Mouse (Mus musculus): ENCODE measurements around the gene Ifi35. TPM values are rescaled to one million over a fixed set of nuclear protein-coding genes. Genes with fewer than 3 reads are reported as not detected.

The Ifi35 gene
- polyA plus RNA-seq (2015; fragmentation: Nextera tagmentation; extraction: Ambion mirVana), result 35.7 and 39.5 TPM in 2 replicates

DNA sequence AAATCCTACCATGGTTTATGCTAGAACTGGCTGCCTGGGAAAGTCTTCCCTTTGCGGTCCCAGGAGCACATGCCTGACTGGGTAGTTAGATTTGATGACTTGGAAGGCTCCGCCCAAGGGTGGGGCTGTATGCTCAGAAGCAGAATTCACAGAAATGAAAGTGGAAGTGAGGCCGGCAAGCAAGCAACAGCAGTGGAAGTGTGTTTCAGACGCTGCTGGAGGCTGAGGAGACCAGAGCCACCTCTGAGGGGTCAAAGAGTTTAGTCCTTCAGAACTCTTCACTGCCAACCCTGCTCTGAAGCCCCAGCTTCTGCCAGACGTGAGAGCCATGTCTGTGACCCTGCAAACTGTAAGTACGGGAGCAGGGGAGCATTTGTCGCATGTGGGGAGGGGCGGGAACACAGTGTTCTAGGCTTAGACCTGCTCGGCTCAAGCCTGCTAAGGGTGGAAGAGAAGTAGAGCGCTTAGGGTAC, at the start of gene Ifi35:
Gene Ifi35, plus strand, starts transcription at position 134 of the 473 bp plus-strand sequence.

DNA sequence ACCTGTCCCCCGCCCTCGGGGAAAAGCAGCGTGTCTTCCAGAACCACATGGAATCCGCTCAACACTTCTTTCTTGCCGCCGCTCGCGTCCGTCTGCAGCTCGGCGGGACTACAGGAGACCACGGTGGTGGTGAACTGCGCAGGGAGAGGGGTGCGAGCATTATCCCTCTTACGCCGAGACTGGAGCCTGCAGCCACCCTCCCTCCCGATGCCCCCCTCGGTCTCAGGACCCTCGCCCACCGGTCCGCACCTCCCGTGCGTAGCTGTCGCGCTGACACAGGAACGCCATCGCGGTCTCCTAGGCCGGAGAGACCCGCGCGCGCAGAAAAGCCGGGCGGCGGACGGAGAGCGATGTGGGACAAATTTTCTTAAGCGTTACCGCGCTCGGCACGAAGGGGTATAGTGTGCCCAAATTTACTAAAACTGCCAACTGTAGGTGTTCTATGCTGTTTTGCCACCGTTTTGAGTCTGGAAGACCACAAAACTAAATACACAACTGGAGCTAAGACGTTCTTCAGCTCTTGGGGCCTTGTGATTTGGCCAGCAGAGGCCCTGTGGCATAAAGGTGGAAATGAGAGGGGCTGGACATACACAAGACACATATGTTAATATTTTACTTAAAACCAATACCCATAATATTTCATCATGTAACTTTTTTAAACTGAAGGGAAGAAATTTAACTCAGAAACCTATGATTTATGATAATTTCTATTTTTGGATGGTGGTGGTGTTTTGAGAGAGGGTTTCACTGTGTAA, 30.9 kb upstream of the Ifi35 start, which contains the start of gene Aarsd1:
Gene Aarsd1, minus strand, starts transcription at position 515 of the 755 bp plus-strand sequence.

DNA sequence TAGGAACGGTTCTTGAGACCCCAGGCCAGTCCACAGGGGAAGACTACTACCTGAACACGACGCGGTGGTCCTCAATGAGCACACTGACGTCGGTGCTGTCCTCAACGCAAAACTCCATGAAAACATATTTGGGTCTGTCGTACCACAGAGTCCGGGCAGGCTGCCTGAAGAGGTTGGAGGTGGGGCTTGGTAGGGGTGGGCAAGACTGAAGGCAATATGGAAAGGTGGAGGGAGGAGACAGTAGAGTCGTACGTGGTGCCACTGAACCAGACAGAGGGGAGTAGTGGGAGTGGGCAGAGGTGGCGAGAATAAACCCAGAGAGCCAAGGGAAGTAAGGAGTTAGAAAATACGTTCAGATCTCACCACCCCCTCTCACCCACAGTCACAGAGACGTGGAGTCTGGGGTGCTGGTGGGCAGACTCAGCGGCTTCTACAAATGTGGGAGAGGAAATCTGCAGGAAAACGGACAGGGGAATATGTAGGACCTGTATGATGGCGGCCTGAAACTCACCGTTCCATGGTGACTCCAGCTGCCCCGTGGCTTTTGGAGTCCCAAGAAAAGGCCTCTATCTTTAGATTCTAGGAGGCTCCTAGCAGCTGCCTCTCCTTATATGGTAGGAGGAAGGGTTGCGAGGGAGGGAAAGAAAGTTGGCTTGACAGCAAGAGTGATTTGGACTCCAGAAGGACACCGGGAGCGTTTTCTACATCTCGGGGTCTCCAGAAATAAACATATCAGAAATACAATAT, 23.9 kb upstream of the Ifi35 start, which contains the start of gene Gm27029:
Gene Gm27029, minus strand, starts transcription at position 692 of the 747 bp plus-strand sequence.

DNA sequence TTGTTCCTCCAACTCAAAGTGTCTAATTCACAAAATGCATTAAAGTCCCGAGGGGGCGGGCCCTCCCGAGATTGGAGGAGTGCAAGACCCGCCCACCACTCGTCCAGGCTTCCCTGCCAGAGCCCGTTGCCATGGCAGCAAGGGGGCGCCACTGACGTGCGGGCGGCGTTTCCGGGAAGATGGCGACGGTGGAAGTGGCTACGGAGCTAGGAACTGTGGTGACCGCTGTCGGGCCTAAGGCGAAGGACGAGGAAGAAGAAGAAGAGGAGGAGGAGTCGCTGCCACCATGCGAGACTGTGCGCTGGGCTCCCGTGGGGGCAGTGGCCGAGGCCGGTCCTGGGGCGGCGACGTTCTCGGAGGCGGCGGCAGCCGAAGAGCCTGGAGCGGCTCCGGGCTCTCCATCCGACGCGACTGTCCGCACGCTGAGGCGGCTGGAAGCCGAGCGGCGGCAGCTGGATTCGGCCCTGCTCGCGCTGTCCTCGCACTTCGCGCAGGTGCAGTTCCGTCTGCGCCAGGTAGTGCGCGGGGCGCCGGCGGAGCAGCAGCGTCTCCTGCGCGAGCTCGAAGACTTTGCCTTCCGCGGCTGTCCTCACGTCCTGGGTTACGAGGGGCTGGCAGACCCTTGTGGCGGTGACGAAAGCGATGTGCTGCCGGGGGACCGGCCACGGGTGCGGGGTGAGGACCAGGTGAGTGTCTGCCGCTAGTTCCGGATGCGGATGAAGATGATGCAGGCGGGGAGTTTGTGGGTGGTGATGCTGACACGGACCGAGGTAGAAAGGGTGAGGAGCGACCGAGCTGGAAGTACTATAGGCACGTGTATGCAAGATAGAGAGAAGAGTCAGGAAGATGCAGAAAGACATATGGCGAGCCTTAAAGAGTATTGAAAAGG, 23.0 kb upstream of the Ifi35 start, which contains the start of the genes Rundc1 and Ptges3l:
Gene Rundc1, plus strand, starts transcription at position 161 of the 889 bp plus-strand sequence.
Gene Ptges3l, minus strand, starts transcription at position 409 of the 889 bp plus-strand sequence.

GRCm38 (mm10) chr11:101442127-101442693, 6.0 kb upstream of the Ifi35 start, which contains the start of gene Rpl27:
TSS of gene Rpl27 (plus strand) at chr11:101442298.

DNA sequence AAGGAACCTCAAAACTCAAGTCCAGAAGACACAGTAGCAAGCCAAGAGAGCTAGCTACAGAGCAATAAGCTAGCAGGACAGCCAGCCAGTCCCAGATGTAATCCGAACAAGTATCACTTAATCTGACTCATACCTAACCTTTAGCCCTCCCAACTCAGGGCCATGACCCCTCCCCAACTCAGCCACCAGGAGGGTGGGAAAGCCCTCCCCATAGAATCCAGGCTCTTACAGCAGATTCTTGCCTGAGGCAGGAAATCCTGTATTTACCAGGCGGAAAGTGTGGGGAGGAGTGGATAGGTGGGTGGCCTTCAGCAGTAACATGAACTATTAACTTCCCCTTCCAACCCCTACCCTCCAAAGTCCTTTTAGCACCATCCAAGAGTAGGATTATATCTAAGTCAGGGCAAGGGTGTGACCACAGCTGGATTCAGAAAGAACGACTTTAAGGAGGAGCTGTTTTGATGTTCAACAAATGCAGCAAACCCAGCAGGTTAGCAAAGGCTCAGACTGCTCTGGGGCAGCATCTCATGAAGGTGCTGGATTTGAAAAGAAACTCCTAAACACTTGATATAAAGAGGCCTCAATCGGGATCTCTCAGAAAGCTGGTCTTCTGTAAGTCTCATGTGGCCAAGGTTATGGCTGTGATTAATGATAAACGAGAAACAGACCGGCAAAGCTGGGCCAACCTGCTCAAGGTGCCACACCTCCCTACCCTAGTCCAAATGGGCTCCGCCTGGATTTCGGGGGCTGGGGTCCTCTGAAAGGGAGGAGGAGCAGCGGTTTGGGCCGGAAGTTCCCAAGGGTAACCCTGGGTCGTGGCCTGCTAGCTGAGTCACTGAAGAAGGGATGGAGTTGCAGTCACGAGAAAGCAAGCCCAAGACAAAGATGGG, 16.2 kb downstream of the Ifi35 start, which contains the start of gene Rnd2:
Gene Rnd2, plus strand, starts transcription at position 789 of the 890 bp plus-strand sequence.

DNA sequence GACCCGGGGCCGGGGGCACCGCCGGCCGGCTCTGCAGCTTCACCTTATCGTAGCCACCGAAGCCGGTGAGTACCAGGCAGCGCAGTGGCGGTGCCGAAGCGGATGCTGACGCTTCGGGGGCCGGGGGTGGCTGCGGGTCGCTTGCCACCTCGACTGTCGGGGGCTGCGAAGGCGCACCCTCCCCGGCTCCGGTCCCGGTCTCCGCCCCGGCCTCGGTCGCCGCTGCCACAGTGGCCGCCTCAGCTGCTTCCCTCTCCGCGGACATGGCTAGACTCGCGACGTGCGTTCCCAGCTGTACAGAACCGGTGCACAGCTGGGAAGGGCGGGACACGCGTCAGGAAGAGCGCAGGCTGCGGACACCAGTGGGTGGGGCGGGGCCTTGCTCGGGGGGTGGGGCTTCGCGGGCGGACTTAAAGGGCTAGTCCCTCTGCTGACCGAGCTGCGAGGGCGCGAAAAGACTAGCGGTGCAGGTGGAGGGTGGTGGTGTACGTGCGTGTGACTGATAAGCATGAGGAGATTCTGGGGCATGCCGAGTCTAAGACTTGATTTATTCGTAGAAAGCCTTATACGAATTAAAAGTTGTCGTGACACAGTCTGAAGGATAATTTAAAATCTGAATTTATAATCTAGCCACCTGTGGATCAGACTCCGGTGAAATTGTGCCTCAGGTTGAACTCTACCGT, 17.8 kb downstream of the Ifi35 start, which contains the start of gene Vat1:
Gene Vat1, minus strand, starts transcription at position 362 of the 683 bp plus-strand sequence.

Small RNA genes within 50 kb of the gene (microRNA-seq; reads per million reads assigned to microRNA genes)
- gene Mir6929, result not detected

Other genes starting within 250 kb of the Ifi35 start
- gene Ezh1, start 221.9 kb upstream of the Ifi35 start, polyA plus RNA-seq (2015; fragmentation: Nextera tagmentation; extraction: Ambion mirVana), result 10.8 and 11.8 TPM in 2 replicates
- 49.3 and 59.1 TPM in 2 replicates for gene Ramp2, start 202.4 kb upstream of the Ifi35 start, polyA plus RNA-seq (2015; fragmentation: Nextera tagmentation; extraction: Ambion mirVana)
- gene Vps25, start 194.7 kb upstream of the Ifi35 start, polyA plus RNA-seq (2015; fragmentation: Nextera tagmentation; extraction: Ambion mirVana), result 102 and 109 TPM in 2 replicates
- 1.3 and 2.3 TPM in 2 replicates for gene Wnk4, start 187.8 kb upstream of the Ifi35 start, polyA plus RNA-seq (2015; fragmentation: Nextera tagmentation; extraction: Ambion mirVana)
- 0.35 and 0.41 TPM in 2 replicates for gene Cntd1, start 169.4 kb upstream of the Ifi35 start, polyA plus RNA-seq (2015; fragmentation: Nextera tagmentation; extraction: Ambion mirVana)
- gene Coa3, start 169.3 kb upstream of the Ifi35 start, polyA plus RNA-seq (2015; fragmentation: Nextera tagmentation; extraction: Ambion mirVana), result 170 and 173 TPM in 2 replicates
- gene Becn1, start 146.1 kb upstream of the Ifi35 start, polyA plus RNA-seq (2015; fragmentation: Nextera tagmentation; extraction: Ambion mirVana), result 107 and 110 TPM in 2 replicates
- gene Psme3, start 132.2 kb upstream of the Ifi35 start, polyA plus RNA-seq (2015; fragmentation: Nextera tagmentation; extraction: Ambion mirVana), result 61.2 and 66.0 TPM in 2 replicates
- gene Aoc2, start 123.3 kb upstream of the Ifi35 start, polyA plus RNA-seq (2015; fragmentation: Nextera tagmentation; extraction: Ambion mirVana), result 0.31 and 0.41 TPM in 2 replicates
- 16.2 and 16.9 TPM in 2 replicates for gene Aoc3, start 117.8 kb upstream of the Ifi35 start, polyA plus RNA-seq (2015; fragmentation: Nextera tagmentation; extraction: Ambion mirVana)
- 0.23 TPM in 2 replicates for gene G6pc, start 80.8 kb upstream of the Ifi35 start, polyA plus RNA-seq (2015; fragmentation: Nextera tagmentation; extraction: Ambion mirVana)
- 22.9 and 26.4 TPM in 2 replicates for gene Aarsd1, start 30.8 kb upstream of the Ifi35 start, polyA plus RNA-seq (2015; fragmentation: Nextera tagmentation; extraction: Ambion mirVana)
- 4.0 and 5.9 TPM in 2 replicates for gene Gm27029, start 23.6 kb upstream of the Ifi35 start, polyA plus RNA-seq (2015; fragmentation: Nextera tagmentation; extraction: Ambion mirVana)
- 10.5 and 11.5 TPM in 2 replicates for gene Rundc1, start 23.3 kb upstream of the Ifi35 start, polyA plus RNA-seq (2015; fragmentation: Nextera tagmentation; extraction: Ambion mirVana)
- gene Ptges3l, start 23.1 kb upstream of the Ifi35 start, polyA plus RNA-seq (2015; fragmentation: Nextera tagmentation; extraction: Ambion mirVana), result 20.4 and 24.3 TPM in 2 replicates
- gene Rpl27, start 6.1 kb upstream of the Ifi35 start, polyA plus RNA-seq (2015; fragmentation: Nextera tagmentation; extraction: Ambion mirVana), result 267 and 271 TPM in 2 replicates
- 7.1 and 8.2 TPM in 2 replicates for gene Rnd2, start 16.6 kb downstream of the Ifi35 start, polyA plus RNA-seq (2015; fragmentation: Nextera tagmentation; extraction: Ambion mirVana)
- gene Vat1, start 17.8 kb downstream of the Ifi35 start, polyA plus RNA-seq (2015; fragmentation: Nextera tagmentation; extraction: Ambion mirVana), result 80.4 and 88.7 TPM in 2 replicates
- gene Brca1, start 103.5 kb downstream of the Ifi35 start, polyA plus RNA-seq (2015; fragmentation: Nextera tagmentation; extraction: Ambion mirVana), result 2.2 and 2.7 TPM in 2 replicates
- 36.2 and 36.7 TPM in 2 replicates for gene Nbr1, start 103.7 kb downstream of the Ifi35 start, polyA plus RNA-seq (2015; fragmentation: Nextera tagmentation; extraction: Ambion mirVana)
- gene Tmem106a, start 133.8 kb downstream of the Ifi35 start, polyA plus RNA-seq (2015; fragmentation: Nextera tagmentation; extraction: Ambion mirVana), result 16.5 and 19.3 TPM in 2 replicates
- gene Gm11634, start 150.8 kb downstream of the Ifi35 start, polyA plus RNA-seq (2015; fragmentation: Nextera tagmentation; extraction: Ambion mirVana), result not detected in 2 replicates
- 23.8 and 26.2 TPM in 2 replicates for gene Rdm1, start 178.8 kb downstream of the Ifi35 start, polyA plus RNA-seq (2015; fragmentation: Nextera tagmentation; extraction: Ambion mirVana)
- gene Arl4d, start 217.1 kb downstream of the Ifi35 start, polyA plus RNA-seq (2015; fragmentation: Nextera tagmentation; extraction: Ambion mirVana), result 31.7 and 40.2 TPM in 2 replicates